Mouse (Mus musculus): Measurements from ENCODE around the gene Slc4a8.

Gene Slc4a8

GRCm38 (mm10) chr15:100871107-100872011 lies 109.8 kb downstream of the Slc4a8 start:
- in situ Hi-C loops (cut with MboI; ENCODE audit: unreplicated experiment in 2 of 2), result no loop called here

GRCm38 (mm10) chr15:100873155-100873554 lies 111.6 kb downstream of the Slc4a8 start:
- in situ Hi-C loops (cut with MboI; ENCODE audit: unreplicated experiment in 2 of 2), result no loop called here

All from v-Abl transformed pro-B cells (cell line).